Mouse (Mus musculus): Measurements from ENCODE around the gene Fabp6.

DNA sequence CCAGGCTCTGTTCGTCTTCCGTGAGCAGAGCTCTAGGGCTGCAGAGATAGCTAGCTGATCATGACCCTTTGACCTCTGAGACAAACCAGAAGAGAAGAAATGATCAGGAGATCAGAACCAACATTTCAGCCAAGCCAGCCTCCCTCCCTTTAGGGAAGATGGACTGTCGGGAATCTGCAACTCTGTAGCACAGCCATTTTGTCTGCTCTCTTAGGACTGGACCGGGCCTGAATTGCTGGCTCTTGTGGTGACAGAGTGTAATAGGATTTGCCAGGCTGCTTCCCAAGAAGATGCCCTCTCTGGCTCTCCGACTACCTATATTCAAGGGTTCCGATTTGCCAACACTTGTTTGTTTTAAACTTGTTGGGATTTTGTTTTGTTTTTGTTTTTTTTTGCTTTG lies 48.7 kb downstream of the Fabp6 start:
- TF ChIP-seq CTCF (IDR thresholded peaks at IDR 0.05) (no peak), EP300 (IDR thresholded peaks at IDR 0.05; ENCODE audit: insufficient read depth, low read depth, low read length) (no peak)

All from heart, adult 2 months (tissue).